Mouse (Mus musculus): ENCODE data around the gene Kcnmb1. TPM values are rescaled to one million over a fixed set of nuclear protein-coding genes. Genes with fewer than 3 reads are reported as not detected.

Gene Kcnmb1
- polyA plus RNA-seq, 1 experiment from 2014 or later: 0.66 TPM

DNA sequence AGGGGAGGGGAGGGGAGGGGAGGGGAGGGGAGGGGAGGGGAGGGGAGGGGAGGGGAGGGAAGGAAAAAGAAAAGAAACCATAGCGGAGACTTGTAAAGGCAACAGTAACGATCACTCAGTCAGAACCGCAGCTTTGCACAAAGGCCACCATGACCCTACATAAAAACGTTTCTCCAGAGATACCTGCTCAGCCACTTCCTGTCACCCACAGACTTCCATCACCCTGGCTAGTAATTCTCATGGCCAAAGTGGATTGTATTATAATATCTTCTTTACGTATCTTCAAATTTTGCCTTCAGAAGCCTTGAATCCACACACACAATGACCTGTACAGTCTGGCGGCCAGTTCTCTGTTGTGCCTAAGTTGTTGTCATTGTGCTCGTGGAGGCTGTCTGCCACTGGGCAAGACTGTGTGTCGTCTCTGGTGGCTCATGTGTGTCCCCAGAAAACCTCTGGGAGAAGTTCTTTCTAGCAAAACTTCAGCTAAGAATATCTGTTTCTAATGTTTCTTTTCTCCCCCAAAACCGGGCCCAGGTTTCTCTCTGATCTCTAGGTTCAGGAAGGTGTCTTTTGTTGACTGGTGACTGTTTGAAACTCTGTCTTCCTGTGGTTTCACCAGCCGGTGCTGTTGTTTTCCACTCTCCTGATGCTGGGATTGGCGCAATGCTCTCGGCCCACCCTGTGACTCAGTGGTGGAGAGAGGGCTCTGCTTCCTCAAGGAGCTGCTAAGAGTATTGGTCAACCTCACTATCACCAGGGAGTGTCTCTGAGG lies 46.7 kb downstream of the Kcnmb1 start:
- H3K27me3 ChIP-seq: no peaks in the 10 kb centered on the region
- H3K9ac ChIP-seq: no peak overlapping the region
- H3K9me3 ChIP-seq (replicated peaks): no peaks in the 10 kb centered on the region
- no peak for ATAC-seq (ENCODE audit: low FRiP score)
- WGBS: 84% methylated on average over 12 of the region's 12 CpGs
- H3K36me3 ChIP-seq: no peaks in the 10 kb centered on the region
- no peak overlapping the region for H3K27ac ChIP-seq
- no peak overlapping the region for H3K4me2 ChIP-seq (replicated peaks)
- H3K4me3 ChIP-seq: no peak overlapping the region
- no peaks in the 10 kb centered on the region for H3K4me1 ChIP-seq

DNA sequence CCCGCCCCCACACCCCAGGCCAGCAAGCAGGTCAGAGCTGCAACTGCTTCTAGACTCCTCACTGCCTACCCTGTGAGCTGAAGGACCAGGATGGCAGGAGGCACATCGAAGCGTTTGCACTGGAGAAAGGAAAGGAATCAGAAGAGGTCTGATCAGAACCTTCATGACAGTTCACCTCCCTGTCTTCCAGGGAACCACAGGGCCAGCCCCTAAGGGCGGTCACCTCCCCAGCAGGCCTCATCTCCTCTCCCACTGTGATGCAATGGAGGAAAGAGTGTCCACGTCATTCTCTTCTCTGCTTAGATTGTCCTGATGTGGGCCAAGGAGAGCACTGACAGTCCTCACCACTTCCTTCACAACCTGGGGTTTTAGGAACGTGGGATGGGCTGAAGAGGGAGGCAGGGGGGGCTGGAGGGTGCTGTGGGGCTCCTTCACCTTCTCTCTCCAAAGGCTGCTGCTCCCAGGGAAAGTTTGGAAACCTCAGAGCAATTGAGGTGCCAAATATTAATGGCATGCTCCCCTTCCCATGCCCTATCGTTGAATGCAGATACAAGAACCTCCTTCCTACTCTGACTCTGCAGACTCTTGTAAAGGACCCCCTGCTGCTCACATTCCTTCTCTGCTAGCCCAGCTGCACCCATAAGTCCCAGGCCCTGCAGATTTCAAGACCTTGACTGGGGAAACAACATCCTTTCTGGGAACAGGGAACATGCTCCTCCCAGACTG lies 47.5 kb downstream of the Kcnmb1 start:
- H3K27me3 ChIP-seq: no peaks in the 10 kb centered on the region
- 70% methylated on average over 7 of the region's 7 CpGs for WGBS

GRCm38 (mm10) chr11:34010859-34011172 lies 48.0 kb downstream of the Kcnmb1 start:
- ATAC-seq (ENCODE audit: low FRiP score): no peak
- Histone ChIP-seq H3K36me3 (no peaks in the 10 kb centered on the region), H3K27ac (no peak overlapping the region), H3K4me2 (replicated peaks) (no peak overlapping the region), H3K9ac (no peak overlapping the region), H3K27me3 (no peaks in the 10 kb centered on the region), H3K4me1 (no peaks in the 10 kb centered on the region), H3K9me3 (replicated peaks) (no peaks in the 10 kb centered on the region), H3K4me3 (no peak overlapping the region)
- WGBS: 76% methylated on average over 4 of the region's 4 CpGs

More for the DNA sequence above, 47.5 kb downstream of the Kcnmb1 start:
- Histone ChIP-seq H3K27ac (no peak overlapping the region), H3K36me3 (no peaks in the 10 kb centered on the region), H3K9me3 (replicated peaks) (no peaks in the 10 kb centered on the region), H3K4me1 (no peaks in the 10 kb centered on the region), H3K4me2 (replicated peaks) (no peak overlapping the region), H3K9ac (no peak overlapping the region), H3K4me3 (no peak overlapping the region)
- no peak for ATAC-seq (ENCODE audit: low FRiP score)

DNA sequence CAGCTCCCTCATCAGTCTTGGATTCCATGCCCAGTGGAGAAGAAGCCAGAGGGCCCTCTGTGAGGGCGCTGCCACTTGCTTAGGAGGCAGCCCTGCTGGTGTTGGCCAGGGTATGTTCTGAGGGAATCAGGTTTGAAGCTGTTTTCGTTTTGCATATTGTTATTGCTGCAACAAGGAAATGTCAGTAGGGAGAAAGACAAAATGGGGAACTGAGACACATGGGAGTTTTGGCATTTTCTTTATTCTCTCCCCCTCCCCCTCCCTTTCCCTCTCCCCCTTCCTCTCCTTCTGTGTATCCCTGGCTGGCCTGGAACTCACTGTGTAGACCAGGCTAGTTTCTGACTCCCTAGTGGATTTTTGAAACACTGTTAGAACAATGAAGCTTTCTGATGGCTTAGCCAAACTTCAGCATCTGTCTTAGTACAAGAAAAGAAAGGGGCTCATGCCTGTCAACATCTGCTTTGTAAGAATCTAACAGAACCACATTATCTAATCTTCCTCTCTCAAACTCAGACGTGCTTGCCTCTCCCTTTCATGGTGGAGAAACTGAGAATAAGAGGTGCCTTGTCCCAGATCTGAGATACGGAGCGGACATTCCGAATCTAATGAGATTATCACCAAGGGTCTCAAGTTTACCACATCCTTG lies 49.3 kb downstream of the Kcnmb1 start:
- Histone ChIP-seq H3K36me3 (no peaks in the 10 kb centered on the region), H3K9me3 (replicated peaks) (no peaks in the 10 kb centered on the region), H3K4me2 (replicated peaks) (no peak overlapping the region), H3K9ac (no peak overlapping the region), H3K27ac (no peak overlapping the region), H3K27me3 (no peaks in the 10 kb centered on the region), H3K4me1 (no peaks in the 10 kb centered on the region), H3K4me3 (no peak overlapping the region)
- no peak for ATAC-seq (ENCODE audit: low FRiP score)
- WGBS: 69% methylated on average over 6 of the region's 6 CpGs

Other genes with a start within 250 kb of the Kcnmb1 start
- 31.4 and 32.1 TPM in 2 replicates for gene Kcnip1, start 30.1 kb downstream of the Kcnmb1 start, polyA plus RNA-seq (2016; fragmentation: Nextera tagmentation; extraction: Ambion mirVana)
- gene Lcp2, start 83.9 kb downstream of the Kcnmb1 start, polyA plus RNA-seq (2016; fragmentation: Nextera tagmentation; extraction: Ambion mirVana): 1.8 TPM in 2 replicates
- 4.0 and 9.8 TPM in 2 replicates for gene 4930469K13Rik, start 135.5 kb downstream of the Kcnmb1 start, polyA plus RNA-seq (2016; fragmentation: Nextera tagmentation; extraction: Ambion mirVana)
- 0.78 and 0.92 TPM in 2 replicates for gene Foxi1, start 245.1 kb downstream of the Kcnmb1 start, polyA plus RNA-seq (2016; fragmentation: Nextera tagmentation; extraction: Ambion mirVana)